Mouse (Mus musculus) cerebellum, adult 11-12 months (tissue): ENCODE measurements around the gene Gm8693.
"Not testable (repeated sequence)": the region's sequence is repeated elsewhere in the genome, so short reads cannot be mapped to it uniquely, and the experiment has no call there.

Source experiments
- DNase-seq: peaks from one replicate; pipeline ENCODE4 v3.0.0; 2022

Gm8693 gene

DNA sequence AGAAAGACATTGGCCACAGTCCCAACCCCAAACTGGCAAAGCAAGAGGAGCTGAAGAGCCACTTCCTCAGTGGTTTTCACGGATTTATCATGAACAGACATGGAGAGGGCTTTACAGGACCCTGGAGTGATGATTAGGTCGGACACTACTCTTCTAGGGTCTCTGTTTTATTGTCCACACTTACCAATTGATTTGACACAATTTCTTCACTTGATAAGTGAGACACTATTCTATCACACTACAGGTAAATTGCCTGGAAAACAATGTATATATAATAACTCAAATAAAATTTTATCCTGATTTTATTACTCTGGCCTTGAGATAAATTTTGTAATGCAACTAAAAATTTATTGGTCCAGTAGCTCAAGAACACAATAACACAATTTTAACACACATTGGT is at the start of gene Gm8693:
TSS of gene Gm8693 (minus strand) at position 101 of the 400 bp plus-strand sequence.
- DNase-seq = not testable (repeated sequence)

DNA sequence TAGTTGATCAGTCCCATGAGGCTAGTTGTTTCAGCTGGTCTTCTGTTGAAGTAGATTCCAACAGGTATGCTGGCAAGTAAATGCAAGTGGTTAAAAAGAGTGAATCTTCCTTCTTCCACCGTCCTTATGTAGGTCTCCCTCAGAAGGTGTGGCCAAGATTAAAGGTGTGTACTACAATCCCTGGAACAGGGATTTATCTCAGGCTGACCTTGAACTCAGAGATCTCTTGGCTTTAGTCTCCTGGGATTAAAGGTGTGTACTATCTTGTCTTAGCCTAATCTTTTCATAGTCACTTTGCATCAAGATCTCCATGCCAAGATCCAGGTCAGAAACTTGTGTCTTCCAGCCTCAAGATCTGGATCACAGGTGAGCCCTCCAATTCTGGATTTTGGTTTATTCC is 27.5 kb upstream of the Gm8693 start, which contains the start of gene Gm4567:
TSS of gene Gm4567 (minus strand) at position 101 of the 400 bp plus-strand sequence.
- DNase-seq = not testable (repeated sequence)

DNA sequence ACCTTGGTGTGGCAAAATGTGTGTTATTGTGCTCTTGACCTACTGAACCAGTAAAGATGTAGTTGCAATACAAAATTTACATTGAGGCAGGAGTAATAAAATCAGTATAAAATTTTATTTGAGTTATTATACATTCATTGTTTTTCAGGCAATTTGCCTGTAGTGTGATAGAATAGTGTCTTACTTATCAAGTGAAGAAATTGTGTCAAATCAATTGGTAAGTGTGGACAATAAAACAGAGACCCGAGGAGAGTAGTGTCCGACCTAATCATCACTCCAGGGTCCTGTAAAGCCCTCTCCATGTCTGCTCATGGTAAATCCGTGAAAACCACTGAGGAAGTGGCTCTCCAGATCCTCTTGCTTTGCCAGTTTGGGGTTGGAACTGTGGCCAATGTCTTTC is 34.4 kb downstream of the Gm8693 start, which contains the start of gene Vmn1r155:
TSS of gene Vmn1r155 (plus strand) at position 301 of the 400 bp plus-strand sequence.
- not testable (repeated sequence) for DNase-seq
